Mouse (Mus musculus): ENCODE data around the gene Nnmt.

Gene Nnmt

DNA sequence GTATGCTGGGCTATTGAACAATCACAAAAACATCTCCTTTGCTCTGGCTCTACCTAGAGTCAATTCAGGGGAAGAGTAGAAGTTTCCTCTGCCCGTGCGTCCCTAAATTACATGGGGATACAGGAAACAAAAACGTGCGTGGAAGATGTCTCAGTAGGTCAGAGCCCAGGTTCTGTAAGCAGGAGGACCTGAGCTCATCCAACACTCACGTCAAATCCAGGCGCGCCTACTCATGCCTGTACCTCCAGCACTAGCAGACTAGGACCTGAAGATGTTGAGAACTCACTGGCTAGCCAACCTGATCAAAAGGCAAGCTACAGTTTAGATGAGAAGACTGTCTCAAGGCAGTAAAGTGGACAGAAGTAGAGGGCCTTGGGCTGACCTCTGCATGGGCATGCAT lies 32.2 kb upstream of the Nnmt start:
- in situ Hi-C loops (cut with MseI, MboI), result no loop called here

DNA sequence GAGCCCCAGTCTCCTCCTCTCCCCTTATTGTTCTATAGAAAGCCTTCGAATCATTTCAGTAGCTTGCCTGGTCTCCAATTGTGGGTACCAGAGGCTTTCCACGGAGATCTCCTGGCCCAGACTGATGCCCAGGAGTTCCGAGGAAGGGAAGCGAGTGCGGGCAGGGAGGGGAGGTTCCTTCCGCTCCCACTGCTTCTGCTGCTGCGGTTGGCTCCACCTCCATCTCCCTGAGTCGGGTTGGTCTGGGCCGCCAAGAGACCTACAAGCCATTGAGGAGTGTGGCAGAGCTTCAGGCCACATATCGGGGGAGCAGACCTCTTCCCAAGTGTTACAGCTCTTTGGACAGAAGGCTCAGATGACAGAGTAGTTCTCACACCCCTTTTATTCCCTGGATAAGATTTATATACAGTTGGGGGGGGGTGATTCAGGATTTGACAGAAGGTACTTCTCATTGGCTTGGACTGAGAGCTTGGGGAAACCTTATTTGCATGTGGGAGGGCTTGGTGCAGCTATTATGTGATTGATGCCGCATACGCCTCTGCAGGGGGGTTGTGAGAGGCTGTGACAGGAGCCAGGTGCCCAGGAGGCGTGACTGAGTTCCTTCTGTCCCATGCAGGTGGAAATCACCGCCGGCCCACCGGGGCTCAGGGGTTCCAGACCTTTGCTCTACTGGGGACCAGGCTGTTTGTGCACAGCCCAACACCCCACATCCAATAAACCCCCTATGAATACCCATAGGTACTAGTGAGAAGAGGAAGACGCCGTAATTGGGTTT lies 30.8 kb upstream of the Nnmt start:
- in situ Hi-C loops (cut with MseI, MboI), result no loop called here

DNA sequence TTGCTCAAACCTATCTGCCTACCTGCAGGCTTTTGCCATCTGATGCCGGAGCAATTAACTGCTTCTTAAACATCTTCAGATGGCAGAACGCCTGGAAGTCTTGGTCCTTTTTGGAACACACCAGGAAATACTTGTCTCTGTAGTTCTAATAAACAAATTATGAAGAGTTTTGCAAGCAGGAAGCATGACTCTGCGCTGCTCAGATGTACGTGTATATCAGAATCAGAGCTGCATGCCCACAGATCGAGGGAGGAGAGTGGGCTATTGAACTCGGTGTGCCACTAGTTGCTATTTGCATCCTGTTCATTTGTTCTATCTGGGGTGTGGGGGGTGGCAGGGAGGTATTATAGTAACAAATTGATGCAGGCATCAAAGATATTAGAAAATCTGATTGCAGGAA lies 28.2 kb upstream of the Nnmt start:
- in situ Hi-C loops (cut with MseI, MboI), result no loop called here

DNA sequence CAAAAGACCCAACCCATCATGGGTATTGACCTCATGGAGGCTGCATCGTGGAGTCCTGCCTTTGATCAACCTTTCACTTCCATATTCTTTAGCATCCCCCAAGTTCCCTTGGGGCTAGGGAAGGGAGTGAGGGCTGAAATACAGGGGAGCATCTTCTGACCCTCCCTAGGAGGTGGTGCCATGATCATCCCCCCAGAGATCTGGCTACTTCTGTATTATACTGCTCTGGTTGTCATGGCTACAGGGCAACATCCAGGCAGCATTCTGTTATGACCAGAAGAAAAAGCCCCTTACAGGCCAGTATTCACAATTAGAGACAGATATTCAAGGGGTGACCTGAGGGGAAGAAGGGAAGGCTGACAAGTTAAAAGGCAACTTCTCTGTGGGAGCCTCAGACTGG lies 14.3 kb upstream of the Nnmt start:
- in situ Hi-C loops (cut with MseI, MboI), result no loop called here

DNA sequence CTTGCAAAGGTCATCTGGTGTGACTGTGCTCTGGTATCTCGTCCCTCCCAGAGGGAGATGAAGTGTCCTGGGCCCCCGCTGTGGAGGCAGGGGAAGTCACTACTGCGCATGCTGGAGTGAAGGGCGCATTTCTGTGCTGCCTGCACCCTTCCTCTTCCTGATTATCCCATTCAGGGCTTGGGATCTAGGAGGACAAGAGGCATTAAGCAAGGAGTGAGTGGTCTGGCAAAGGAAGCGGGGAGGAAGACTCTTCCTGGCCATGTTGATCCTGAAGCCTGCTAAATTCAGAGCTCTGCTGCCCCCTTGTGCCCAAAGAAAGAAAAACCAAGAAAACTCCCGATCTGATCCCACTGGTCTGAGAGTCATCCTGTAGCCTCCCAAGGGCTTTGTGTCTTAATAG lies 13.6 kb upstream of the Nnmt start:
- in situ Hi-C loops (cut with MseI, MboI), result no loop called here

DNA sequence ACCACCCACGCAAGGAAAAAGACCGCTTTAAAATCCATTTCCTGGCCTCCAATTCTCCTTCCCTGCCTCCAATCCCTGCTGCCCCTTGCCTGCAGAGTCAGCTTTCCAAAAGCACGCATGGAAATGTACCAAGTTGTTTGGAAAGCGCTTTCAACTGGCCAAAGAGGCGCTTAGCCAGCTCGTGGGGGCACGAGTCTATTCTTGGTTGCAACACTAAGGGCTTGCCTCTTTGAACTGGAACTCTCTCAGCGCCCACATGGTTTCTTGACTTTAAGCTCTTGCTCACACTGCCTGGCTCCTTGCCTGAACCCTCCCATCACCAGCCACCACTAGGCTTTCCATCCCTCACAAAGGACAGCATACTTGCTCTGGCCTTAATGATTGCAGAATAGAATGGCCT lies 13.2 kb upstream of the Nnmt start:
- in situ Hi-C loops (cut with MseI, MboI), result no loop called here

DNA sequence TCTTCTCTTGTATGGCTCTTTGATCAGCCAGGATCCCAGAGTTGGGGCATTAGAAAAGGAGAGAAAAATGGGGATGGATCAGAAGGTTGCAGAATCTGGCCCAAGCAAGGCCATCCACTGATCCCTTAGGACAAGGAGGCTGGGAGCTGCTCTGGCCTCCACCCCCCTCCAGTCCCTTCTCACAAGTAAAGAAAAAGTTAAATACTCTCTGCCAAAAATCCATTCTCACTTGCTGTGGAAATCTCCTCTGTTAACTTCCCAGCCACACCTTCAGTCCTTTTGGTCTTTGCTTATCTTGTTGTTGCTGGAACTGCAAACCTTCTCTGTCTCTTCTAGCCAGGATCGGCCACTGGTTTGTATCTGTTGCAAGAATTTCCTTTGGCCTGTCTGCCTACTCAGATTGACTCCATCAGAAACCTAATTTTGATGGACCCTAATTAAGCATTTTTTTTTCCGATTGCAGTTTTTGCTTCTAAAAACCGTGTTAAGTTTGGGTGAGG lies 12.6 kb upstream of the Nnmt start:
- in situ Hi-C loops (cut with MseI, MboI), result no loop called here

DNA sequence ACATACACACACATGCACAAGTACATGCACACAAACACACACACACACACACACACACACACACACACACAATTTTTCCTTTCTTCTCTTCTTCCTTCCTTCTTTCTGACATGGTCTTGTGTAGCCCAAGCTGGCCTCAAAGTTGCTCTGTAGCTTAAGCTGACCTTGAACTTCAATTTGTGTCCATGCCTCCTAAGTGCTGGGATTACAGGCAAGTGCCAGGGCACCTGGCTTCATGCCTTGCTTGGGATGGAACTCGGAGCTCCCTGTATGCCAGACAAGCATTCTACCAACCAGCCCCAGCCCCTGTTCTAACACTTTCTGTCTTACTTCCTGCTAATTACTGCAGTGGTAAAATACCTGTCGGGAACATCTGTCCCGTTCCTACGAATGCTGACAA lies 8.3 kb upstream of the Nnmt start:
- in situ Hi-C loops (cut with MseI, MboI), result no loop called here

DNA sequence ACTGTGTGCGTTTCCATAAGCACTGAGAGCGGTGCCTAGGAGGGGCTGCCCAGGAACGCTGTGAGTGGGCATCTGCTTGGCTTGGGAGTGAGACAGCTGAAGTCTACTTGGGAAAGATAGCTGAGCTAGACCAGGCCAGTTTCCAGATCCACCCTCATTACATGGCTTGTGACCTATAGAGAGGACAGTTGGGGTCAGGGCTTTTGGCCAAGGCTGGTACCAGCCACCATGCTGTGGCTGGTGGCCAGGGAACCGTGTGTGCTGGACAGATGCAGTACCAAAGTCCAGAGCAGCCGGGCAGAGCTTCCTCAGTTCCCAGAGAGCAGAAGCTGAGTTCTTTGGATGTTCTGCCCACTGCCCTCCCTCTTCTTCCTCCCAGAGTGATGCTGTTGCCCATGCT lies 7.6 kb upstream of the Nnmt start:
- in situ Hi-C loops (cut with MseI, MboI), result no loop called here

DNA sequence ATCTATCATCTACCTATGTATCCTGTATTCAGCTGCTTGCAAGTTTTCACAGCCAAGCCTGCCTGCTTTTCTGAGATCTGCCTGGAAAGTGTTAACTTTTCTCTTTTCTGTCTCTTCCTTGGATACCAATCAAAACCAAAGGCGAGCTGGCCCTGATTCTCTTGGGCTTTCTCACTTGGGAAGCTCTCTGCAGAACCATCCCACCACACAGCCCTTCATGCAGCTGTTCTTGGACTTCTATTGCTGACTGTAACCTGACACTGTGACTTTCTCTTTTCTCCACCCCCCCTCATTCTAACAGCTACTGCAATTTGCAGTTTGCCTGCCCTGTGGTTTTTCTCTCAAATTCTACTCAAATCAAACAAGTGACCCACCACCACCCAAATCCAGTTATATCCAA lies 6.1 kb upstream of the Nnmt start:
- in situ Hi-C loops (cut with MseI, MboI), result no loop called here

DNA sequence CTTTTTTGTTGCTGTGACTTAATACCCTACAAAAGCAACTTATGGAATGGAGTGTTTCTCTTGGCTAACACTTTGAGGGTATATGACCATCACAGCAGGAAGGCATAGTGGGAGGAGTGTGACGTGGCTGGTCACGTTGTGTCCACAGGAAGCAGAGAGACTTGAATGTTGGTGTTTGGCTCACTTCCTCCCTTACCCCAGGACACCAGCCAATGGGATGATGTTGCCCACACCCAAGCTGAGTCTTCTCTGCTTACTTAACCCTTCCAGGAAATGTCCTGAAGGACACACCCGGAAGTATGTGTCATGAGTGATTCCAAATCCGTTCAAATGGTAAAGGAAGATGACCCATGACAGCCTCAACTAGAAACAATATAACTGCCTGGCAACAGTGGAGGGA lies 4.8 kb upstream of the Nnmt start:
- in situ Hi-C loops (cut with MseI, MboI), result no loop called here

DNA sequence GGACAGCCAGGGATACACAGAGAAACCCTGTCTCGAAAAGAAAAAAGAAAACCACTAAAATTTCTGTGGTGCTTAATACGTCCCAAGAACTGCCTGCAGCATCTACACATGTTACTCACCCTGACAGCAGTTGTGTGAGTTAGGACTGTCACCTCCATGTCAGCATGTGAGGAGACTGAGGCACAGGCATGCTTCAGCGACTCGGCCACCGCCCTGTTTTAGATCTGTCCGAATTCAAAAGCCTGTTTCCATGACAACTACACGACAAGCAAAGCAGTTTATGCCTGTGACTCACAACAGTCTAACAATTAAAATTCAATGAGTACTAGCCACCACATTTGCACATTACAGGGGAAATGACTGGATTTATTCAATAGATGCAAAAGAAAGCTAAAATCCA lies 2.5 kb upstream of the Nnmt start:
- in situ Hi-C loops (cut with MseI, MboI), result no loop called here

DNA sequence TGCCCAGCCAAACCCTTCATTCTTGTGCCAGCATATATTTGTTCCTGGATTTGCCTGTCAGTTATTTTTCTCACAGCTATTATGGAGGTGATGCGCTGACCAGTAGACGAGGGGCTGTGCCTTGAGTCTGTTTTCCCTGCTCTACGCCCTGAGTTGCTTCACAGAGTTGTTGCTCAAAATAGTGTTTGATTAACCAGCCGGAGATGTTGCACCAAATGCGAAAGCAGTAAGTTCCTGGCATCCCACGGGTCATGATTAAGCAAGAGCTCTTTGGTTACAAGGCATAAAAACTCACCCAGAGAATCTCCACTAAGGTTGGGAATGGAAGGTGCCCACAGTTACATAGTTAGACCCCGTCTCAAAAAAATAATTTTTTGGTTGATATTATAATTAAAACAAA lies 1.2 kb upstream of the Nnmt start:
- in situ Hi-C loops (cut with MseI, MboI), result no loop called here

DNA sequence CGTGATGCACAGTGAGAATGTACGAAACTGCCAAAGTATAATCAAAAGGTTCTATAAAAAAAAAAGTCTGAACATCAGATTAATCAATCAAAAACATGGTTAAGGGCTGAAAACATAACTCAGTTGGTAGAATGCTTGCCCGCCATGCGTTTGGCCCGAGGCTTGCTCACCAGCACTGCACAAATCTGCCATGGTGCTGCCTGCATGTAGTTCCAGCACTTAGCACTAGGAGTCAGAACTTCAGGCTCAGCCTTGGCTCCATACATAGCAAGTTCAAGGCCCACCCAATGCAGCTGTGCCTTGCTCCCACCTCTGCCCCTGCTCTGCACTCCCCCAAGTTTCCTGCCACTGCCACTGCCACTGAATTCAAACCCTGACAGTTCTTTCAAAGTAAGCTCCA lies 744 bp upstream of the Nnmt start:
- in situ Hi-C loops (cut with MseI, MboI), result no loop called here

DNA sequence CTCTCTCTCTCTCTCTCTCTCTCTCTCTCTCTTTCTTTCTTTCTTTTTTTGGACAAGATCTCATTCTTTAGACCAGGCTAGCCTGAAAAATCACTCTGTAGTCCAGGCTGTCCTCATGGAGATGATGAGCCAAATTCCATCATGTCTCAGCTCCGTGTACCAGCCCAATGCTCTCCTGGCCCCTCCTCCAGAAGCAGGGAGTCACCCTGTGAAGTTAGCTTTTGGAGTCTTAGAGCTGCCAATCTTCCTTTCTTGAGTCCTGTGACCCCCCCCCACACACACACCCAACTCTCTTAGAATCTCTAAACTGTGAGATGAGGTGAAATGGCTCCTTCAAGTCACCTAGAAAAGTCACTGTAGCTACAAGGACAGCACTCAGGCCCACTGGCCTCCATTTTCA lies 727 bp downstream of the Nnmt start:
- in situ Hi-C loops (cut with MseI, MboI), result no loop called here

DNA sequence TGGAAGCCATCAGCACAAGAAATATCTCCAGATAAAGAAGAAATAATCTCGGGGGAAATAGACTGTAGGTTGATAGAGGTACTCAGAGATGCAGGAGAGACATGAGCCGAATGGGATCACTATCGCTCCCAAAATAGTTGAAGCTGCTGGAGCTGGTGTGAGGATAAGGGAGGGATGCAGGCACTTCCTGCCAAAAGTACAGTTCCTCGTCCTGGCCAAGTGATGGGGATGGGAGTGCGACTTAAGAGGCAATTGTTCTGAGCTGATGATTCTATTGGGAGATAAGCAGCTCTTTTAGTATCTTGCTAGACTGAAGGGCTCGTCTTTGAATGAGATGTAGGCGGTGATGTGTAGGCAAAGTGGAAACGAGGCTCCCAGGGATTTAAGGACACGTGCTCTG lies 4.1 kb downstream of the Nnmt start:
- in situ Hi-C loops (cut with MseI, MboI), result no loop called here

DNA sequence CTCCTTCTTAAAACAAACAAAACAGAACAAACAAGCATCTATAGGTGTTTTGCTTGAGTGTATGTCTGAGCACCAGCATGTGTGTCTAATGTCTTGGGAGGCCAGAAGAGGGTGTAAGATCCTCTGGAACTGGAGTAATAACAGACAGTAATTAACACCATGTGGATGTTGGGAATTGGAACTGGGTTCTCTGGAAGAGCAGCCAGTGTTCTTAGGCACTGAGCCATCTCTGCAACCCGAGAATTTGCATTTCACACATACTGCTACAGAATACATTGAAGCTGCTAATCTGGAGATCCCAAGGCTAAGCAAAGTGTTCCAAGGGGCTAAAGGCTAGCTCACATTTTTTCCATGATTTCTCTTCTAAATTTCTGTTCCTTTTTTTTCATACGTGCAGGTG lies 4.9 kb downstream of the Nnmt start:
- in situ Hi-C loops (cut with MseI, MboI), result no loop called here

DNA sequence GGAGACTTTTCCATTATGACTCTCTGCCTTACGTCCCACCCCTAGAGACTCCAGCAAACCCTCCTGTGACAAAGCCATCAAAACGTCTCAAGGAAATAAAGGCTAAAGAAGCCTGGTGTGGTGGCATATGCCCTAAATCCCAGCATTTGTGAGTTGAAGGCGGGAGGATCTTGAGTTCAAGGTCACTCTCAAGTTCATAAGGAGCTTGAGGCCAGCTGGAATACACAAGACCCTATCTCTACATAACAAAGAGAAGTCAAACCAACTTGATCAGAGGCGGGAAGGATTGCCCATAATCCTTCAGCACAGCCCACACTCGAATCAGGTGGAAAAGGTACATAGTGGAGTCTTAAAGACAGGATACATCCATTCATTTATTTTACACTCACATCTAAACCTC lies 7.5 kb downstream of the Nnmt start:
- in situ Hi-C loops (cut with MseI, MboI), result no loop called here

DNA sequence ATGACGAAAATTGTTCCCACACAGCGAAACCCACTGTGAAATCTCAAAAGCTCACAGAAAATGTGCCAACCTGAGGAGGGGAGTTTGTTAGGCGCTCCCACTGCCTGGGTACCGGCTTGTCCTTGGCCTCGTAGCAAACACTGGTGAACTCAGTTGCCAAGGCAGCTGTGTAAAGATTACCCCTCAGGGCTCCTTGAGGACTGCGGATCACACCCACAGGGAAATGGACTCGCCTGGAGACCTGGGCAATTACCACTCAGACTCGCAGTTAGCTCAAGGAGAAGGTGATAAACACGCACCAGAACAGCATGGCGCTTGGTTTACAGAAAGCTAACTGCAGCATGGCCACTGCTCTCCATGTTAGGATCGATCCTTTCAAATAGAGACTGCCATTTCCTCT lies 8.0 kb downstream of the Nnmt start:
- in situ Hi-C loops (cut with MseI, MboI), result no loop called here

DNA sequence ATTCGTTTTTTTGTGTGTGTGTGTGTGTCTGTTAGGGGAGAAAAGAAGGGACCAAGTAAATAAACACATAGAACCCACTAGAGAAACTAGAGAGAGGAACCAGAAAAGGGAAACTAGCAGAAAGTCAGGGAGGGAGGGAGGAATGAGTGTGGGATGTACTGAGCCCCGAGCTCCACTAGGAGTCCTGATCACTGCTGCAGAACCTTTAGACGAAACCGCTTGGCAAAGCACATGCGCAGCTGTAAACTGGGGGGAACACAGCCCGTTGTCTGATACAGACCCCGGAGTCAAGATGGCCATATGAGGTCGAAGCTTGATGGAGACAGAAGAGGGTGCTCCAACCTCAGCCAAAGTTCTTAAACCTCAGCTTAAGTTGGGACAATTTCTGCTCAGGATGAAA lies 11.0 kb downstream of the Nnmt start:
- in situ Hi-C loops (cut with MseI, MboI), result no loop called here

DNA sequence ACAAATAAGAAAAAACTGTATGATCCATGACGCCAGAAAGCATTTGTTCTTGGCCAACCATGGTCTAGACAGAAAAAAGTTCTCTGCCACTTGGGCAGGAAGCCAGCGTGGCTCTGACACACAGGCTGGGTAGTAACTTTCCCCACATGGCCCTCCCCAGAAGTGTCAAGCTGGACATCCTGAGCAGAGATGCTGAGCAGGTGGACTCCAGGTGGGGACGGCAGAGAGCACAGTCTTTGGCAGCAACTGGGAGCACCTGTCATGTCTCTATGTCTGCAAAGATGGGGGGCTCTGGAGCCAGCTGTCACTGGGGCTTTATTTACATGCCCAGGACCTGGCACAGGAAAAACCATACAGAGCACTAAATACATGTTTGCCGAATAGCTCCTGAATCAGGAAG lies 14.3 kb downstream of the Nnmt start:
- in situ Hi-C loops (cut with MseI, MboI), result no loop called here

DNA sequence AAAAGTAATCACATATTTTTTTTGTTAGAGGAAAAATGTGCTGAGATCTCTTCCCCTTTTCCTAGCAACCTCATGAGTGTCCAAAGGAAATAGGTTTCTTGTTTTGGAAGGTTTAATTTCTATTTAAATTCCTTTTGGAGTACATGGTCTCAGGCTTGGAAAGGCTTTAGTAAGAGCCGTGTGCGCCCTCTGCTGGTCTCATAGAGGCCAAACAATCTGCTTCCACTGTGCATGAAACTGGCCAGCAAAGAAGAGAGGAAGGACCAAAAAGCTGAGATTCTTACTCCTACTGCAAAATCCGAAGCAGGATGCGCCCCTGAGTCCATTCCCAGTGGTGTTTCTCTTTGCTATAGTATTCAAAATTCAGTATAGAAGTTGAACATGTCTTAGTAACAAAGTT lies 18.6 kb downstream of the Nnmt start:
- in situ Hi-C loops (cut with MseI, MboI), result no loop called here

DNA sequence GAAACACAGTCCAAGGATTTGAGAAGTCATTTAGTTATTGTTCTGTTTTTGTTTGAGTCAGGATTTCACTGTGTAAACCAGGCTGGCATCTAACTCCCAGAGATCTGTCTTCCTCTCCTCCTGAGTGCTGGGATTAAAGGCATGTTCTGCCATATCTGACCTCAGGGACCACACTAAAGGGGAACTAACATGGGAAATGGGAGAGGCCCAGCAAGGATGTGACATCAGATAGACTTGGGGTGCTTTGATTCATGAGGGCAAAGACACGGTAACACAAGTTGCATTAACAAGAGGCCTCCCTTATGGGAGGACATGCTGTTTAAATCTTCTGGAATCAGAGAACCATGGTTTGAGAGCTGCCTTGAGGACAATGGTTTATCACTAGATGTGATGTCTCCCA lies 24.1 kb downstream of the Nnmt start:
- in situ Hi-C loops (cut with MseI, MboI), result no loop called here

DNA sequence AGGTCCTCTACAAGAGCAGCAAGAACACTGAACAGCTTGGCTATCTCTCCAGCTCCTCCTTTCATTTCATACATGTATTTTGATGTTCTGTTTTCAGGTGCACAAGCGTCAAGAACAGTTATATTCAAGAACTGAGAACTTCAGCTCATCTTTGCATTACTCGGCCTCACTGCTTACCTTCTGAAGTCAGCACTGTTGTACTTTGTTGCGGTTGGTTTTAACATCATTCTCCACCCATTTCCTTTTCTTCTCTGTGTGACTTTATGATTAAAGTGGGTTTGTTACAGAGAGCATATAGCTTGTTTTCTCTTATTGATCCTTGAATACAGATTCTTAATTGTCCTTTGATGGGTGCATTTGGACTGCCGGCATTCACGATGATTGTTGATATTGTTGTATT lies 42.6 kb downstream of the Nnmt start:
- in situ Hi-C loops (cut with MseI, MboI), result no loop called here

Data from mouse trophoblast stem cell (cell line).